Mouse (Mus musculus) erythroblast, embryonic 14.5 days (primary cell): ENCODE results near the gene Vdac1.

ENCODE experiments used
- GATA1 ChIP-seq: IDR thresholded peaks from 2 replicates; pipeline ENCODE4 v1.6.1; 2012; ENCODE audit warnings: low read length, inconsistent platforms, mixed read lengths
- TAL1 ChIP-seq: IDR thresholded peaks from 3 replicates; pipeline ENCODE4 v1.6.1; 2012; ENCODE audit warnings: low read length, inconsistent platforms, mixed read lengths

- TF ChIP-seq GATA1 (no peak), TAL1 (no peak)
Observed at GRCm38 (mm10) chr11:52402566-52402965, 41.9 kb downstream of the Vdac1 start.
